Mouse (Mus musculus) G1E (cell line): ENCODE results near the gene Tmem50a. TPM values are rescaled to one million over a fixed set of nuclear protein-coding genes. Genes with fewer than 3 reads are reported as not detected.

Experiments
- ATAC-seq: 2 replicates; pipeline ENCODE4 v1.8.0; 2016; ENCODE audit warnings: mild to moderate bottlenecking; ENCODE audit not compliant: insufficient number of reproducible peaks, poor library complexity, low FRiP score, severe bottlenecking; ENCODE audit errors: extremely low read depth
- DNase-seq: peaks from one replicate; pipeline ENCODE4 v3.0.0; 2012; ENCODE audit warnings: low spot score
- H3K27me3 ChIP-seq: 2 replicates; pipeline ENCODE4 v1.6.1; 2012; ENCODE audit warnings: mild to moderate bottlenecking, low read length, inconsistent platforms; ENCODE audit not compliant: insufficient read depth
- H3K36me3 ChIP-seq: replicated peaks from 2 replicates; pipeline ENCODE3; 2012; ENCODE audit warnings: mild to moderate bottlenecking, inconsistent platforms
- H3K4me1 ChIP-seq: 2 replicates; pipeline ENCODE4 v1.6.1; 2012; ENCODE audit warnings: low read depth, low read length, inconsistent platforms, mixed read lengths; ENCODE audit not compliant: insufficient read depth
- H3K4me3 ChIP-seq: 2 replicates; pipeline ENCODE4 v1.5.1; 2012; ENCODE audit warnings: low read depth, mild to moderate bottlenecking, inconsistent platforms, low read length, moderate library complexity, mixed read lengths
- H3K9me3 ChIP-seq: replicated peaks from 2 replicates; pipeline ENCODE4 v1.6.1; 2012; ENCODE audit warnings: inconsistent platforms
- CTCF ChIP-seq: IDR thresholded peaks from 2 replicates; pipeline ENCODE4 v1.5.1; 2012; ENCODE audit warnings: low read depth, low read length, inconsistent platforms, mixed read lengths
- GATA1 ChIP-seq: IDR thresholded peaks from 2 replicates; pipeline ENCODE4 v1.6.1; 2012; ENCODE audit warnings: borderline replicate concordance, low read length, inconsistent platforms, mixed read lengths
- GATA2 ChIP-seq: IDR thresholded peaks from 2 replicates; pipeline ENCODE4 v1.6.1; 2012; ENCODE audit warnings: low read depth, low read length, inconsistent platforms, borderline replicate concordance
- POLR2AphosphoS5 ChIP-seq: IDR thresholded peaks from 2 replicates; pipeline ENCODE4 v1.6.1; 2012; ENCODE audit warnings: low read depth, low read length, inconsistent platforms; ENCODE audit not compliant: insufficient replicate concordance
- TAL1 ChIP-seq: conservative IDR thresholded peaks from 2 replicates; pipeline ENCODE4 v1.6.1; 2012; ENCODE audit warnings: low read depth, low read length, inconsistent platforms, mixed read lengths
- polyA plus RNA-seq: library from polyadenylated mRNA; stranded (reverse); fragments of >175 nt; gene quantifications from 2 replicates; pipeline ENCODE4 v1.2.3, GENCODE M21; 2012
- total RNA-seq, 2 experiments: library from RNA; stranded (forward) in 1 of 2; stranded (reverse) in 1 of 2; fragments of 200-1000 nt in 1 of 2; fragments of >200 nt in 1 of 2; fragmentation: Nextera tagmentation in 1 of 2; gene quantifications; 2 replicates each; pipeline ENCODE4 v1.2.3; 2014 to 2017

Gene Tmem50a
- total and polyA plus RNA-seq, 3 experiments, result 10.3 to 218 (median 174) TPM

DNA sequence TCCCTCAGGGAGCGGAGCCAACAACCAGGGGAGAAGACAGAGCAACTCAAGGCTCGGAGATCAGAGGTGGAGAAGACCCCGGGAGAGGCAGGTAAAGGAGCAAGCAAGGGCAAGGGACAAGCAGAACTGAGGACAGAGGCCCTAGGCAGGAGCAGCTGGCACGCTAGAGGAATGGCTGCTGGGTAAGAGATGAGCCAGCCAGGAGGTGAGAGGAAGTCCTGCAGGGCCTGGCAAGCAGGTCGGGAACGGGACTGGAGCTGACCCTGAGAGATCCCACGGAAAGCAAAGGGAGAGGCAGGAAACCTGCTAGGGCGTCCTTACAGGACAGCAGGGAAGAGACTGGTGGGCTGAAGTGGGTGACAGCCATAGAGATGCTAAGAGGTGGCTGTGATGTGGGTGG lies 13.7 kb downstream of the Tmem50a start:
- TF ChIP-seq POLR2AphosphoS5 (no peak), GATA1 (no peak), CTCF (no peak), GATA2 (no peak), TAL1 (no peak)
- Histone ChIP-seq H3K27me3 (no peaks in the 10 kb centered on the region), H3K36me3 (peaks cover 99% of the 10 kb centered on the region), H3K4me1 (peaks cover 7% of the 10 kb centered on the region; the same call in 1 of the 2 replicates), H3K4me3 (no peak overlapping the region), H3K9me3 (no peaks in the 10 kb centered on the region)
- no peak for ATAC-seq
- no peak for DNase-seq

- H3K27me3 ChIP-seq, result no peaks in the 10 kb centered on the region
- H3K9me3 ChIP-seq, result no peaks in the 10 kb centered on the region
- H3K4me3 ChIP-seq, result no peak overlapping the region
- ATAC-seq, result no peak
- TF ChIP-seq GATA2 (no peak), TAL1 (no peak), POLR2AphosphoS5 (no peak), CTCF (no peak), GATA1 (no peak)
- peaks cover 88% of the 10 kb centered on the region for H3K36me3 ChIP-seq
- DNase-seq, result no peak
- H3K4me1 ChIP-seq, result peaks cover 4% of the 10 kb centered on the region; the same call in 1 of the 2 replicates
Observed at GRCm38 (mm10) chr4:134897256-134897655, 17.6 kb downstream of the Tmem50a start.

- H3K4me1 ChIP-seq, result peaks cover 5% of the 10 kb centered on the region
- no peak for DNase-seq
- no peaks in the 10 kb centered on the region for H3K9me3 ChIP-seq
- H3K27me3 ChIP-seq, result no peaks in the 10 kb centered on the region
- TF ChIP-seq GATA1 (no peak), CTCF (peak; percentile 95)
- ATAC-seq, result peak; percentile 15; the same call in 1 of the 2 replicates
- H3K4me3 ChIP-seq, result no peak overlapping the region
- H3K36me3 ChIP-seq, result peaks cover 64% of the 10 kb centered on the region
Observed at GRCm38 (mm10) chr4:134892096-134892495, 22.7 kb downstream of the Tmem50a start.

- no peak for ATAC-seq
- TF ChIP-seq POLR2AphosphoS5 (no peak), TAL1 (no peak), CTCF (no peak), GATA1 (no peak), GATA2 (no peak)
- H3K9me3 ChIP-seq, result no peaks in the 10 kb centered on the region
- peaks cover 44% of the 10 kb centered on the region for H3K36me3 ChIP-seq
- H3K4me1 ChIP-seq, result peaks cover 18% of the 10 kb centered on the region
- DNase-seq, result no peak
- H3K27me3 ChIP-seq, result no peaks in the 10 kb centered on the region
- H3K4me3 ChIP-seq, result no peak overlapping the region
Observed at GRCm38 (mm10) chr4:134884364-134884763, 30.5 kb downstream of the Tmem50a start.

DNA sequence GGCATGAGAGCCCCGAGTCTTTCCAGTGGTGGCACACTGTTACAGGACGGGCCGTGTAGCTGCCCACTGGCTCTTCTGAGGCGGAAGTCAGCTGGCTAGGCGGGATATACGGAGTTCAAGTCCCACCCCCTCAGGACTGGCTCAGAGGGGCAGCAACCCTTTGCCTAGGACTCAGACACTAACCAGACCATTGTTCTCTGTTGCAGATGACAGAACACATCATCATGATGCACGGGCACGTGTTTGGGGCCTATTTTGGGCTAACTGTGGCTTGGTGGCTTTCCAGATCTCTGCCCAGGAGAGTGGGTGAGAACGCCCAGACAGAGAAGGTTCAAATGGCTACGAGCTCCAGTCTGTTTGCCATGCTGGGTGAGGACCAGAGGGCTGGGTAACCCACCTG lies 31.0 kb downstream of the Tmem50a start:
- DNase-seq, result no peak
- H3K27me3 ChIP-seq, result no peaks in the 10 kb centered on the region
- no peaks in the 10 kb centered on the region for H3K9me3 ChIP-seq
- TF ChIP-seq POLR2AphosphoS5 (no peak), CTCF (no peak), GATA1 (no peak), GATA2 (no peak), TAL1 (no peak)
- peaks cover 23% of the 10 kb centered on the region for H3K4me1 ChIP-seq
- H3K4me3 ChIP-seq, result no peak overlapping the region
- no peak for ATAC-seq
- H3K36me3 ChIP-seq, result peaks cover 44% of the 10 kb centered on the region

DNA sequence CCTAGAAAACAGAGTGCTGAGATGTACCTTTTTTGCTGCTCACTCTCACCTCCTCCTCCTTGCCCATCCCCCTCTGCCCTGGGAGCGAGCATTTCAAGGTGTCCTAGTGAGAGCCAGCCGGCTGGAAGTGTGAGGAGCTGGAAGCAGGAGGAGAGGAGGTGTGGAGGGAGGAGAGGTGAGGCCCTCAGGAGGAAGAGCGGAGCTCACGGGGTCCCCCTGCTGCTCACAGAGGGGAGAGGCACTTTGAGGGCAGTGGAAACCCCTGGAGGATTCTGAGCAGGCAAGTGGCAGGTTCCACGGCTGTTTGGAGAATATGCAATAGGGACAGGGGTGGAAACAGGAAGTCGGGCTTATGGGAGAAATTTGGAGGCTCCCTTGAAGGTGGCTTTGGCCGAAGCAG lies 31.6 kb downstream of the Tmem50a start:
- DNase-seq (peak; percentile 58), ATAC-seq (no peak; the same call in 1 of the 2 replicates)
- TF ChIP-seq CTCF (peak; percentile 95), TAL1 (no peak)
- Histone ChIP-seq H3K36me3 (peaks cover 48% of the 10 kb centered on the region), H3K9me3 (no peaks in the 10 kb centered on the region), H3K4me3 (no peak overlapping the region), H3K4me1 (peaks cover 28% of the 10 kb centered on the region), H3K27me3 (no peaks in the 10 kb centered on the region)

GRCm38 (mm10) chr4:134880041-134880440 lies 34.8 kb downstream of the Tmem50a start:
- no peak for ATAC-seq
- no peak for DNase-seq
- H3K4me3 ChIP-seq, result no peak overlapping the region; the same call in 1 of the 2 replicates
- H3K9me3 ChIP-seq, result no peaks in the 10 kb centered on the region
- no peaks in the 10 kb centered on the region for H3K27me3 ChIP-seq
- H3K36me3 ChIP-seq, result peaks cover 38% of the 10 kb centered on the region
- peaks cover 37% of the 10 kb centered on the region for H3K4me1 ChIP-seq
- no peak for TF ChIP-seq GATA1
- TF ChIP-seq CTCF, result peak; percentile 59
